Mouse (Mus musculus): ENCODE results near the gene Lpar3. TPM values are rescaled to one million over a fixed set of nuclear protein-coding genes. Genes with fewer than 3 reads are reported as not detected.

Lpar3 gene
- polyA plus RNA-seq, 1 experiment from 2014 or later = 0.04 TPM

DNA sequence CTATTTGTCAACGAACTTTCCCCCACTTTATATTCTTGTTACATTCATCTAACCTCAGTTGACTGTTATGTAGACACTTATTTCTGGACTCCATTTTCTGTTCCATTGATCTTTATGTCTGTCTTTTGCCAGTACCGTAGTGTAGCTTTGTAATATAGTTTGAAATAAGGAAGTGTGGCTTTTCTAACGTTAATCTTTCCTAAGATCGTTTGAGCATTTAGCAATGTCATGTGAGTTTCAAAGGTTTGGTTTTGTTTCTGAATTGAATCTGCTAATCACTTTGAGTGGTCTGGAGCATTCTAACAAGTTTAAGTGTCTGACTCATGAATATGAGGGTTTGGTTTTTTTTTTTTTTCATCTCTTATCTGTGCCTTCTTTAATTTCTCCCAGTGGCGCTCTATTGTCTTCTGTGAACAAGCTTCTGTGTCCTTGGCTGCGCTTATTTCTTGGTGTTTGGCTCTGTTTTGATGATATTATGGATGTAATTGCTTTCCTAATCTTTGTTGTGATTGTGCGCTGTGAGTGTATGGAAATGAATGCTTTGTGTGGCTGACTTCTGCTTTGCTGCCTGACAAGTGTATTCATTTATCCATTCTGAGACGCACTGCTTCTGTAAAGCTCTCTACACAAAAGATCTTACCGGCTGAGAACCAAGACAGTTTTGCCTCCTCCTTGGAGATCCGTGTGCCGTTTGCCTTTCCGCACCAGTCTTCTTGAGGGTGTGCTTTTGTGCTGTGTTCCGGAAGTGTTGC, 8.0 kb downstream of the Lpar3 start:
- H3K27me3 ChIP-seq = no peaks in the 10 kb centered on the region
- DNase-seq (ENCODE audit: low read depth, low spot score) = no peak
- no peak for ATAC-seq
- in situ Hi-C loops (cut with MboI; ENCODE audit: low pct_unique_long_range_greater_than_20kb) = no loop called here
- ChIA-PET CTCF (no interaction called here), POLR2A (no interaction called here)
- no peak for TF ChIP-seq CTCF (IDR thresholded peaks at IDR 0.05)

DNA sequence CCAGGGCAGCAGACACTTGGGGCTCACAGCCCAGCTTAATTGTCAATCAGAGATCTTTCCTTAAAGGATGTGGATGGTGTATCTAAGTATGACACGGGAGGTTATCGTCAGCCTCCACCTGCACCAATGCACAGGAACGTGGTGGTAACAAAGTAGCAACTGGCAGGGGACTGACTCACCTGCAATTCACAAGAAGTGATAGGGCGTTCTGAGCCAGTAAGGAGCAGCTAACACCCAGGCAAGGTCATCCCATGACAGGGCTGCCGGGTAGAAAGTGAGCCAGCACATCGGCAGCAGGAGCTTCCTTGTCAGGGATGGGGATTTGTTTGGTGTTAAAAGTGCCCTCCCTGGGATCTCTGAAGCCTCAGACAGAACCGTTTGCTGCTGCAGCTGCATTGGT, 11.9 kb downstream of the Lpar3 start:
- ChIA-PET CTCF (interaction anchor here (0.6 to 1.4 kb wide), 3 partner anchors 14 to 36 kb away, joined by 3 read pairs; no protein-coding TSS in a partner anchor), POLR2A (interaction anchor here (1.4 kb wide), 1 partner anchor 16 kb away, joined by 3 read pairs; no protein-coding TSS in a partner anchor)
- no peaks in the 10 kb centered on the region for H3K27me3 ChIP-seq
- ATAC-seq = no peak
- no peak for DNase-seq (ENCODE audit: low read depth, low spot score)
- in situ Hi-C loops (cut with MboI; ENCODE audit: low pct_unique_long_range_greater_than_20kb) = no loop called here
- TF ChIP-seq CTCF (IDR thresholded peaks at IDR 0.05) = no peak

DNA sequence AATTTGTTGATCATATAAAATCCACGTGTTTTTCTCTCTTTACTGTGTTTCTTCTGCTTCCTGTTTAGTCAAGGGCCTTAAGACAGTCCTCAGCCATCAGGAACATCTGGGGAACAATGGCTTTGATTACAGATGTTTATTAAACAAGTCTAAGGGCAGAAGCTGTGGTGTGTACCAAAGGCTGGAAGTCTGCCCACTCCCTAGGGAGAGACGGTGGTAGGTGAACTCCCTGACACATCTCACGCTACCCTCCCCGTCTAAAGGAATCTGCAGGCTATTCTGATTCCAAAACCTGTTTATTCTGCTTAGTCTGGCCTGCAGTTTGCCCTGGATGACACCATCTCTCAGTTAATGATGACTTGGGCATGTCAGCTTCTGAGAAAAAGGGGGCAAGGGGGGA, 13.0 kb downstream of the Lpar3 start:
- ATAC-seq (no peak), DNase-seq (ENCODE audit: low read depth, low spot score) (no peak)
- H3K27me3 ChIP-seq = no peaks in the 10 kb centered on the region
- CTCF ChIA-PET = no interaction called here
- no peak for TF ChIP-seq CTCF (IDR thresholded peaks at IDR 0.05)
- in situ Hi-C loops (cut with MboI; ENCODE audit: low pct_unique_long_range_greater_than_20kb) = no loop called here
- POLR2A ChIA-PET = no interaction called here

DNA sequence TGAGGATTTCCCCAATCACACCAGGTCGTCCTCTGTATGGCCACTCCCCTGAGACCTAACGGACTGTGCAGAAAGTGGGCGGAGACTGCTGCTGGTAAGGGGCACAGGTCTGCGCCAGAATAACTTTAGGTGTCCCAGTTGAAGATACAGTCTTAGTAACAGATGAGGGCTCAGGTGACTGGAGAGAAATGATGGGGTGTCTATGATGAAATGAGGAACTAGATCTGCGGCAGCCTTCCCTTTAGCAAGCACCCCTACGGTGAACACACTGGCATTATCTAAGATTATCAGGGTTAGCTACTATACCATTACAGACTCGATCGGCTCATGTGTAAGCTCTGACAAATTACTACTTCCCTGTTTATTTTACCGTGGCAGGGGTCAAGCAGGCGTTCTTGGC, 13.8 kb downstream of the Lpar3 start:
- POLR2A ChIA-PET = no interaction called here
- no peak for TF ChIP-seq CTCF (IDR thresholded peaks at IDR 0.05)
- ATAC-seq (no peak), DNase-seq (ENCODE audit: low read depth, low spot score) (no peak)
- H3K27me3 ChIP-seq = no peaks in the 10 kb centered on the region
- in situ Hi-C loops (cut with MboI; ENCODE audit: low pct_unique_long_range_greater_than_20kb) = no loop called here
- CTCF ChIA-PET = interaction anchor here (1.4 kb wide), 1 partner anchor 10 kb away, joined by 3 read pairs; no protein-coding TSS in a partner anchor

DNA sequence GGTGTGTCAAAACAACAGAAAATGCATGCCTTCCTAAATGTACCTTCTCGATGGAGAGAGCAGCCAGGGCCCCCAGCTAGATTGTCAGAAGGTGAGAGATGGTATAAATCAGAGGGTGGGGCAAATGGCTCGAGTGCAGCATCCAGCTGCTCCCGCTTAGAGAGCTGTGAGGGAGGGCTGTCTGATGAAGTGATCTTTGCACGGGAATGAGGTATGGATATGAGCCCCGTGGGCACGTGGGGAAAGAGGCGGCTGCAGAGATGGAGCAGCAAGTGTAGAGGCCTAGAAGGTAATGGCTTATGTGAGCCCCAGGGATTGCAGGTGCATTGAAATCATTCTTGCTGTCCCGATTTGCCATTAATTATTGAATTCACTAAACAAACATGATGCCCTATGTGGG, 15.5 kb downstream of the Lpar3 start:
- no peak for TF ChIP-seq CTCF (IDR thresholded peaks at IDR 0.05)
- ChIA-PET CTCF (interaction anchor here (1.0 kb wide), 1 partner anchor 11 kb away, joined by 4 read pairs; no protein-coding TSS in a partner anchor), POLR2A (no interaction called here)
- DNase-seq (ENCODE audit: low read depth, low spot score) (no peak), ATAC-seq (no peak)
- no peaks in the 10 kb centered on the region for H3K27me3 ChIP-seq
- in situ Hi-C loops (cut with MboI; ENCODE audit: low pct_unique_long_range_greater_than_20kb) = no loop called here

DNA sequence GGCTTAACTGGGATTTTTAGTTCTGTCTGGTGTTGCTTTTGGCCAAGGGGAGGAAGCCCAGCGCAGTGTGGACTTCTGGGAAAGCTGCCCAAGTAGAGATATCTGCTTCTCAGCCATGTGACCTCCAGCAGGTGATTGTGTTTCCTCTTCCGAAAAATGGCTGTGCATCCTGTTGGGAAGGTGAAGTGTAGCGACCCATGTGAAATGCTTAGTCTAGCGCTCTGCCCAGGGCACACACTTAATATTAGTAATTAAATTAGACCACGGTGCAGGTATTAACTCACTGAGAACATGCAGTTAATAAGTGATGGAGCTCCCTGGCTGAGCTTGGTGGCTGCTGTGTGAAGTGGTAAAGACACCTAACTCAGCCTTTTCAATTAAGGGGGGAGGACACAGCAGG, 16.9 kb downstream of the Lpar3 start:
- no peak for ATAC-seq
- H3K27me3 ChIP-seq = no peaks in the 10 kb centered on the region
- ChIA-PET CTCF (interaction anchor here (1.2 kb wide), 2 partner anchors 16 to 22 kb away, joined by 3 to 6 read pairs; no protein-coding TSS in a partner anchor), POLR2A (no interaction called here)
- TF ChIP-seq CTCF (IDR thresholded peaks at IDR 0.05) = no peak
- DNase-seq (ENCODE audit: low read depth, low spot score) = peak; percentile 43
- in situ Hi-C loops (cut with MboI; ENCODE audit: low pct_unique_long_range_greater_than_20kb) = no loop called here

DNA sequence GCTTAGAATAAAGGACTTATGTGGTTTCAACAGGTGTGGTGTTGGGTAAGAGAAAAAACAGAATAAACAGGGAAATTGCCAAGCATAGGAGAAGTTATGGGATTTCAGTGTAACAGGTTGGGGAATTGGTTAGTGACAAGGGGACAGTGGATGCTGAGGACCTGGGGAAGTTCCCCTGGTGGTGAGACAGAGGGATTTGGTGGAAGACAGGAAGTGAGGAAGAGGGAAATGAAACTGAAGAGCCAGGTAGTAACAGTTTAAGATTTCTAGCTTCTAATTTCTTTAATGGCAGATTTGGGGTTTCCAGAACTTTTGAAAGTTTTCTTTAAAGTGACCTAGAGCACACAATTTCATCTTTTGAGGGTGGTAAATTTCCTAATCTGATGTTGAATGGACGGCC, 23.9 kb downstream of the Lpar3 start:
- ATAC-seq (no peak), DNase-seq (ENCODE audit: low read depth, low spot score) (no peak)
- in situ Hi-C loops (cut with MboI; ENCODE audit: low pct_unique_long_range_greater_than_20kb) = no loop called here
- no peak for TF ChIP-seq CTCF (IDR thresholded peaks at IDR 0.05)
- H3K27me3 ChIP-seq = no peaks in the 10 kb centered on the region
- ChIA-PET POLR2A (no interaction called here), CTCF (interaction anchor here (0.7 kb wide), 1 partner anchor 17 kb away, joined by 3 read pairs; no protein-coding TSS in a partner anchor)

DNA sequence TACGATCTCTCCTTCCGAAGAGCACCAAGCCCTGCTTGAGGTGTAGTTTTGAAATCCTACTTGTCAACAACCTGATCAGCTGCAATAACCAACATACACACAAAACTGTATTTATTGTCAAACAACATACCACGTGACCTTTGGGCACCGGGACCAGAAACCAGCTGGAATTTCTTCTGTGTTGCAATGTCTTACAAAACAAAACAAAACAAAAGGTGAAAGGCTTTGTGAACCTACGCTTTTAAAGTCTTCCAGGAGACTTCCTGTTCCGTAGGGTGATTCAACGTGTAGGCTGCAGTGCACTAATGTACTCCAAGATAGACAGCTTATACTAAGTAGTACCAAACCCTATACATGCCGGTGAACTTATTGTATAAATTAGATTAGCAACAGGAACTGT, 25.8 kb downstream of the Lpar3 start:
- DNase-seq (ENCODE audit: low read depth, low spot score) (no peak), ATAC-seq (no peak)
- no peak for TF ChIP-seq CTCF (IDR thresholded peaks at IDR 0.05)
- POLR2A ChIA-PET = interaction anchor here (1.4 kb wide), 1 partner anchor 57 kb away, joined by 6 read pairs; no protein-coding TSS in a partner anchor
- CTCF ChIA-PET = interaction anchor here (1.1 to 2.1 kb wide), 3 partner anchors 14 to 69 kb away, joined by 3 to 7 read pairs (median 3); no protein-coding TSS in a partner anchor
- no peaks in the 10 kb centered on the region for H3K27me3 ChIP-seq
- in situ Hi-C loops (cut with MboI; ENCODE audit: low pct_unique_long_range_greater_than_20kb) = no loop called here

DNA sequence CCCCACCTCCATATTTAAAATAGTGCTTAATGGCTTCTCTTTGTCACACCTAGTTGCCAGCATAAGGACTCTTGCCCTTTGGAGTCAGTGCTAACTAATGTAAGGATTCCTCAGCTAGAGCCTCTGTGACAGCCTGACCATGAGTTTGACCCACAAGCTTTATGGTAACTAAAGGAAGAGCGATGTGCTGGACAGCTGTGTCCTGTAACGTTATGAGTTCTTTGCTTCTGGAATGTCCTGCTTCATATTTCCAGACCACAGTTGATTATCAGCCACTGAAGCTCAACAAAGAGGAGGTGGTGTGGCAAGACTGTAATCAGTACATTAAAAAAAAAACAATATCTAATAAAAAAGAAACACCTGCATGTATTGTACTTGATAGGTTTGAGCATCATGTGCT, 26.2 kb downstream of the Lpar3 start:
- POLR2A ChIA-PET = interaction anchor here (1.4 kb wide), 1 partner anchor 56 kb away, joined by 6 read pairs; no protein-coding TSS in a partner anchor
- ATAC-seq = no peak
- no peak for TF ChIP-seq CTCF (IDR thresholded peaks at IDR 0.05)
- no peaks in the 10 kb centered on the region for H3K27me3 ChIP-seq
- CTCF ChIA-PET = interaction anchor here (1.3 to 2.1 kb wide), 3 partner anchors 11 to 69 kb away, joined by 3 to 7 read pairs (median 4); no protein-coding TSS in a partner anchor
- no peak for DNase-seq (ENCODE audit: low read depth, low spot score)
- in situ Hi-C loops (cut with MboI; ENCODE audit: low pct_unique_long_range_greater_than_20kb) = no loop called here

DNA sequence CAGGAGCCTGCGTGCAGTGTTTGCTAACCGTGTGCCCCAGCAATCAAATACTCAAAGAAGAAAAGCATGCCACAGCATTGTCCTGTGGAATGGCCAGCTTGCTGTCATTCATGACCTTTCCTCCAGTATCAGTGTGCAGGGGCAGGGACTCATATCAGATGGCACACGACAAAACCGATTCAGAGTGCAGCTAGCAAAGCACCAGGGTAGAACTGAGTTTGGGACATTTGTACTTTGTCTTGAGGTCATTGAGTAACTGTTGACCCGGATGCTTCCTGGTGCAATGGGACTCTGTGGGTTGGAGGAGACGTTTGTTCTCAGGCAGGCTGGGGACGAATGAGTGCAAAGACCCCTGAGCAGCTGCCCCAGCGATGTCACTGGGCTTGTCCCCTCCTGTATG, 29.1 kb downstream of the Lpar3 start:
- in situ Hi-C loops (cut with MboI; ENCODE audit: low pct_unique_long_range_greater_than_20kb) = no loop called here
- ATAC-seq (no peak), DNase-seq (ENCODE audit: low read depth, low spot score) (no peak)
- ChIA-PET CTCF (no interaction called here), POLR2A (no interaction called here)
- no peaks in the 10 kb centered on the region for H3K27me3 ChIP-seq
- TF ChIP-seq CTCF (IDR thresholded peaks at IDR 0.05) = no peak

DNA sequence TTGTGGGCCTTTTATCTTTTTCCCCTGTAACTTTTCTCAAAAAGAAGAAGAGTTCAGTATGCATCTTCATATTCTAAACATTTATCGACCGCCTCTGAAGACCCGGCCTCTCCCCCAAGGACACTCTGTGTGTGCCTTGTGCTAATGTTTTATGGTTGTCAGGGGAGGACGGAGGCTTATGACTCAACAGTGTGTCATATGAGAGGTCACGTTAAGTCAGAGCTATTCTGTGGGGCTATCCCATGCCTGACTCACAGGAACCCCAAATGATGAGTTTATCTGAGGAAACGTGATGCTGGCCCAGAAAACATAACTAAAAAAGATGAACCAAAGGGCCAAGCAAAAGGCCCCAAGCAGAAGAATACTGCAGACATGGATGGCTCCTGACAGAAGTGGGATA, 31.0 kb downstream of the Lpar3 start:
- no peak for TF ChIP-seq CTCF (IDR thresholded peaks at IDR 0.05)
- in situ Hi-C loops (cut with MboI; ENCODE audit: low pct_unique_long_range_greater_than_20kb) = no loop called here
- H3K27me3 ChIP-seq = no peaks in the 10 kb centered on the region
- ChIA-PET POLR2A (no interaction called here), CTCF (no interaction called here)
- ATAC-seq (peak; percentile 59), DNase-seq (ENCODE audit: low read depth, low spot score) (peak; percentile 22)

Data from Patski (cell line).